Mouse (Mus musculus) embryonic facial prominence, embryonic 14.5 days (tissue): ENCODE results near the gene Slc15a4. TPM values are rescaled to one million over a fixed set of nuclear protein-coding genes. Genes with fewer than 3 reads are reported as not detected.

Experiments used
- ATAC-seq: fragments of 200-750 bp; cut with Nextera tagmentation; 2 replicates; pipeline ENCODE4 v1.8.0; 2017; ENCODE audit warnings: low read depth, moderate number of reproducible peaks, moderate TSS enrichment
- DNase-seq: peaks from one replicate; pipeline ENCODE4 v3.0.0-alpha.2; 2015; ENCODE audit warnings: low spot score
- H3K27ac ChIP-seq: fragments of 300-500 bp; sonication (generic); replicated peaks from 2 replicates; pipeline ENCODE4 v1.5.1; 2014; ENCODE audit warnings: low read depth, mild to moderate bottlenecking, low read length, moderate library complexity
- H3K27me3 ChIP-seq: fragments of 300-500 bp; sonication (generic); replicated peaks from 2 replicates; pipeline ENCODE4 v1.6.1; 2014; ENCODE audit warnings: low read length; ENCODE audit not compliant: control insufficient read depth, insufficient read depth
- H3K36me3 ChIP-seq: fragments of 300-500 bp; sonication (generic); 2 replicates; pipeline ENCODE4 v1.6.1; 2014; ENCODE audit warnings: low read length, mixed read lengths; ENCODE audit not compliant: control insufficient read depth, insufficient read depth
- H3K4me1 ChIP-seq: fragments of 300-500 bp; sonication (generic); 2 replicates; pipeline ENCODE4 v1.6.1; 2014; ENCODE audit warnings: antibody characterized with exemption, low read length; ENCODE audit not compliant: control insufficient read depth, insufficient read depth
- H3K4me2 ChIP-seq: fragments of 300-500 bp; sonication (generic); 2 replicates; pipeline ENCODE4 v1.6.1; 2014; ENCODE audit warnings: low read depth, mild to moderate bottlenecking, low read length, moderate library complexity, mixed read lengths
- H3K4me3 ChIP-seq: fragments of 300-500 bp; sonication (generic); 2 replicates; pipeline ENCODE4 v1.5.1; 2014; ENCODE audit warnings: low read depth, mild to moderate bottlenecking, low read length
- H3K9ac ChIP-seq: fragments of 300-500 bp; sonication (generic); 2 replicates; pipeline ENCODE4 v1.6.1; 2014; ENCODE audit warnings: low read depth, mild to moderate bottlenecking, low read length, moderate library complexity, mixed read lengths
- H3K9me3 ChIP-seq: fragments of 300-500 bp; sonication (generic); 2 replicates; pipeline ENCODE4 v1.6.1; 2016; ENCODE audit warnings: low read length; ENCODE audit not compliant: control insufficient read depth
- WGBS: fragments of 180-500 bp; shearing (Covaris S2); extraction: QIAGEN DNeasy Blood & Tissue Kit; methylation state at CpG from one replicate; pipeline ENCODE4 v1.1.7; 2014; 5-methylcytosine and 5-hydroxymethylcytosine counted together
- polyA plus RNA-seq: library from polyadenylated mRNA; unstranded; fragments of >200 nt; fragmentation: Nextera tagmentation; extraction: Ambion mirVana; gene quantifications from 2 replicates; pipeline ENCODE4 v1.2.1, GENCODE M21; 2014

Gene Slc15a4
- polyA plus RNA-seq, 1 experiment from 2014 or later, result 18.5 TPM

DNA sequence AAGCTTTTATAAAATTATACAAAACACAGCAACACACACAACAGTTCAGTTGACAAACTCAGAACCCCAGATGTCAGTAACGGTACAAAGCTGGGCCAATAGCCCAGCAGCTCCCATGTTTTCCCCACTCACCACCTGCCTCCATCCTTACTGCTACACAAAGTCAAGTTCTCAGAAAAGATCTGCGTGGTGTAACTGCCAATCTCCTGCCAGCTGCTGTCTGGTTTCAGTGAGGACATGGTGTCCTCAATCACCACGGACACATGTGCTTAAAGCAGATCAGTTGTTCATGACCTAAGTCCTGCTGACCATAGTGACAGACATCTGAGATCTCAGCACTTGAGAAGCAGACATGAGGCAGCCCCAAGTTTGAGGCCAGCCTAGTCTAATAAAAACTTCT is 37.0 kb downstream of the Slc15a4 start:
- no peak overlapping the region for H3K4me2 ChIP-seq
- ATAC-seq, result no peak
- no peak for DNase-seq

DNA sequence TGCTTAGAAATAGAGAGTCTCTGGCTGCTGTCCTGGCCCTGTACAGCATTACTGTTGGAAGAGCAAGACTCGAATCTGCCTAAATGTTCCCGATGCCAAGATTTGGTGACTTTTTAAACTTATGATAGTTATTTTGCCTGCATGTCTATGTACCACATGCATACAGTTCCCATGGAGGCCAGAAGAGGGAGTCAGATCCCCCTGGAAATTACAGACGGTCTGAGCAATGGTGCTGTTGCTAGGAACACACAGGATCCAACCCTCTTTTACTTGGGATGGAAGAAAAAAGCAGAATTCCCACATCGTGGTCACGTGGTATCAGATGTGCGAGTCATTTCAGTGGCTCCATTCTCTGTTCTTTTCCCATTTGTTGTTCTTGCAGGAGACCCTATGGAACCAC is 39.8 kb downstream of the Slc15a4 start:
- DNase-seq, result no peak
- no peaks in the 10 kb centered on the region for H3K27me3 ChIP-seq
- WGBS, result 79% methylated on average over 6 of the region's 6 CpGs

More for the DNA sequence above, 37.0 kb downstream of the Slc15a4 start:
- Histone ChIP-seq H3K4me1 (no peaks in the 10 kb centered on the region), H3K36me3 (peaks cover 87% of the 10 kb centered on the region), H3K9me3 (no peaks in the 10 kb centered on the region), H3K27ac (no peak overlapping the region), H3K4me3 (no peak overlapping the region), H3K27me3 (no peaks in the 10 kb centered on the region), H3K9ac (no peak overlapping the region)
- 85% methylated on average over 3 of the region's 3 CpGs for WGBS

GRCm38 (mm10) chr5:127592406-127592805 is 40.3 kb downstream of the Slc15a4 start:
- WGBS, result 78% methylated on average over 5 of the region's 5 CpGs
- ATAC-seq, result no peak
- H3K4me2 ChIP-seq, result no peak overlapping the region
- H3K27me3 ChIP-seq, result no peaks in the 10 kb centered on the region
- H3K27ac ChIP-seq, result no peak overlapping the region
- no peak overlapping the region for H3K4me3 ChIP-seq
- H3K36me3 ChIP-seq, result peaks cover 59% of the 10 kb centered on the region
- no peak for DNase-seq
- H3K9ac ChIP-seq, result no peak overlapping the region
- no peaks in the 10 kb centered on the region for H3K4me1 ChIP-seq
- H3K9me3 ChIP-seq, result no peaks in the 10 kb centered on the region

More for the DNA sequence above, 39.8 kb downstream of the Slc15a4 start:
- H3K9me3 ChIP-seq, result no peaks in the 10 kb centered on the region
- no peak overlapping the region for H3K27ac ChIP-seq
- H3K4me1 ChIP-seq, result no peaks in the 10 kb centered on the region
- ATAC-seq, result no peak
- peaks cover 63% of the 10 kb centered on the region for H3K36me3 ChIP-seq
- no peak overlapping the region for H3K4me2 ChIP-seq
- no peak overlapping the region for H3K4me3 ChIP-seq
- H3K9ac ChIP-seq, result no peak overlapping the region

DNA sequence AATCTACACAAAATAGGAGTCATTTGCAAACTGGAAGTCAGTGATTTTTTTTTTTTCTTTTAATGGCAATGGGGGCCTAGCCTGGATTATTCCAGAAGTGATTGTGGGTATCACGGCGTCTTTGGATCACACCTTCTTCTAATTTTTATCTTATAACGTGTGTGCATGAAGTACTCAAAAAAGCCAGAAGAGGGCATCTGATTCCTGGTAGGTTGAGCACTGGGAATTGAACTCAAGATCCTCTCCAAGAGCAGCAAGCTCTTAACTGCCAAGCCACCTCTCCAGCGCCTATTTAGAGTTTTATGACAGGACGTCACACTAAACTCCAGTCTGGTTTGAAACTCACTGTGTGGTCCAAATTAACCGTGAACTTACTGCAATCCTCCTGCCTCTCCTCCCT is 44.8 kb downstream of the Slc15a4 start:
- Histone ChIP-seq H3K9ac (no peak overlapping the region), H3K4me2 (no peak overlapping the region), H3K4me1 (no peaks in the 10 kb centered on the region), H3K27me3 (no peaks in the 10 kb centered on the region), H3K27ac (no peak overlapping the region), H3K36me3 (0 out of 2 replicates have a peak, but pooled peaks cover 13% of the 10 kb centered on the region), H3K4me3 (no peak overlapping the region), H3K9me3 (no peaks in the 10 kb centered on the region)
- WGBS, result 74% methylated on average over 6 of the region's 6 CpGs
- DNase-seq (no peak), ATAC-seq (no peak)

- Histone ChIP-seq H3K9ac (no peak overlapping the region), H3K9me3 (no peaks in the 10 kb centered on the region), H3K27me3 (no peaks in the 10 kb centered on the region), H3K36me3 (no peaks in the 10 kb centered on the region), H3K27ac (no peak overlapping the region), H3K4me3 (no peak overlapping the region), H3K4me1 (no peaks in the 10 kb centered on the region), H3K4me2 (no peak overlapping the region)
- no peak for ATAC-seq
- DNase-seq, result no peak
- WGBS, result 85% methylated on average over 8 of the region's 8 CpGs
These were observed 49.0 kb downstream of the Slc15a4 start for GRCm38 (mm10) chr5:127583658-127584057.

DNA sequence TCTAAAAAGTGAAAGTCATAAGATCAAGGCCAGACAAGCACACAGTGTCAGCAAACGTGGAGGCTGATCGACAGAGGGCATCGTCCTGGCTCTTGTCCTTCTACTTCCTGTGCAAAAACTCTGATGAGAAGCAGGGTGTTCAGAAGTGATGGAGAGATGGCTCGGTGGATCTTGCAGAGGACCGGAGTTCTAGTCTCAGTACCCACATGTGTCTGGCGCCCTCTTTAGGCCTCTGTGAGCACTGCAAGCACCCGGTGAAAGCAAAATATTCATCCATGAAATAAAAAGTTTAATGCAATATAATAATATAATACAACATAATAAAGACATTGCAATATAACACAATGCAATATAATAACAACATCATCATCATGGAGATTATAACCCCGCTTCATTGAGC is 55.3 kb downstream of the Slc15a4 start:
- ATAC-seq (no peak), DNase-seq (no peak)
- no peaks in the 10 kb centered on the region for H3K36me3 ChIP-seq

DNA sequence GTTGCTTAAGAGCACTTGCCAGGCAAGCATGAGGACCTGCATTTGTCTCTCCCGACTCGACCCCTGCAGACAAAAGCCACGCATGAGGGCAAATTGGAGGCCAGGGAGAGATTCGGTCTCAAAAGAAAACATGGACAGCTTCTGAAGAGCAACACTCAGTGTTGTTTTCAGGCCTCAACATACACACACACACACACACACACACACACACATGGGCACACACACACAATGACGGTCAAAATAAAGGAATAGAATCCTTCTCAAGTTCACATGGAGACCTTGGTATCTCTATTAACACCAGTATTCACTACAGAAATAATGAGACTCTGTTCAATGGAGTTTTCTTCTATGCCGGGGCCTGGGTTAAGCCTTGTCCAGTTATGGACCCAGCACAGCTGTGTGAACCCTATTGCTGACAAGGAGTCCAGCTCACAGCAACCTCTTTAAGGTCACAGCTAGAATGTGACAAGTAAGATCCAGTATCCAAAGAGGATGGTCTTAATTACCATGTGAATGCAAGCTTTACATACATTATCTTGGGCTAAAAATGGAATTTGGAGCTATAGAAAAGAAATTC is 65.4 kb downstream of the Slc15a4 start:
- H3K36me3 ChIP-seq, result peaks cover 15% of the 10 kb centered on the region
- no peak overlapping the region for H3K27ac ChIP-seq
- no peaks in the 10 kb centered on the region for H3K9me3 ChIP-seq
- no peak overlapping the region for H3K4me2 ChIP-seq
- no peak overlapping the region for H3K9ac ChIP-seq
- H3K27me3 ChIP-seq, result no peaks in the 10 kb centered on the region
- no peak for DNase-seq
- no peak overlapping the region for H3K4me3 ChIP-seq
- 78% methylated on average over 6 of the region's 6 CpGs for WGBS
- no peaks in the 10 kb centered on the region for H3K4me1 ChIP-seq
- ATAC-seq, result no peak

More for the DNA sequence above, 55.3 kb downstream of the Slc15a4 start:
- H3K4me3 ChIP-seq, result no peak overlapping the region
- no peaks in the 10 kb centered on the region for H3K27me3 ChIP-seq
- WGBS, result 54% methylated on average over 8 of the region's 8 CpGs
- no peak overlapping the region for H3K4me2 ChIP-seq
- no peak overlapping the region for H3K27ac ChIP-seq
- H3K4me1 ChIP-seq, result no peaks in the 10 kb centered on the region
- H3K9ac ChIP-seq, result no peak overlapping the region
- H3K9me3 ChIP-seq, result no peaks in the 10 kb centered on the region

DNA sequence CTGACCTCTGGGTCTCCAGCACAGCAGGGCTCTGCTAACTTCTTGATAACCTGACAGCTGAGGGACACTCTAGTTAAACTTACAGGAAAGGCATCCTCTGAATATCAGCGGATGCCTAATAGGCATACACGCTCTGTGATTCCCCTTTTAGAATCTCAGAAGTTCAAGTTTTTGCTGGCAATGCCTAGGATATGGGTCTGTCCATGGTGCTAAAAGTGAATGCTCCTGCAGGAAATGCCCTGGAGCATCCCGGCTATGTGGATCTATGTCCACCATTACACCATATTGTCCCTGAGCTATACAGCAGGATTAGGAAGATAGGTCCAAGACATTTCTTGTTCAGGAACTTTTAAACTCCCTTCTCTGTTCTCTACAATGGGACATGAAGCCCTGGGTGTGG is 71.6 kb downstream of the Slc15a4 start:
- Histone ChIP-seq H3K27me3 (no peaks in the 10 kb centered on the region), H3K9me3 (no peaks in the 10 kb centered on the region), H3K9ac (no peak overlapping the region), H3K4me2 (no peak overlapping the region), H3K4me3 (no peak overlapping the region), H3K36me3 (peaks cover 15% of the 10 kb centered on the region), H3K4me1 (no peaks in the 10 kb centered on the region), H3K27ac (no peak overlapping the region)
- no peak for ATAC-seq
- WGBS, result 77% methylated on average over 3 of the region's 3 CpGs
- DNase-seq, result no peak

DNA sequence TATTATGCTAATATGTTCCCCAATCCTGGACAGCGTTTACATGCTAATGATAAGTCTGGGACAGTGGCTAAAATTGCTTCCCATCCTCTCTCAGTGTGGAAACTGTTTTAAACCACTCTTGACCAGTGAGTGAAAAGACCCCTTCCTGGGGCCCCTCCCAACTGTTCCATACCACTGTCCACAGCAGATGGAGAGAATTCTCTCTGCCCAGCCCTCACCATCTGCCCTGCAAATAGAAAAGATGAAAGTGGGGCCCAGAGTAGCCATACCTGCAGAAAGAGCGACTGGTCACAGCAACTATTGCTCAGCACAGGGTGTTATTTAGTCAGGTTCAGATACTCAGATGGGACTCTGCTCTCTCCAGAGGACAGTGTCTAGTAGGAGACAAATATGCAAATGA is 84.6 kb downstream of the Slc15a4 start:
- Histone ChIP-seq H3K27me3 (no peaks in the 10 kb centered on the region), H3K9me3 (no peaks in the 10 kb centered on the region), H3K4me3 (no peak overlapping the region), H3K4me2 (no peak overlapping the region), H3K36me3 (no peaks in the 10 kb centered on the region; the same call in 1 of the 2 replicates), H3K4me1 (no peaks in the 10 kb centered on the region), H3K9ac (no peak overlapping the region), H3K27ac (no peak overlapping the region)
- WGBS, result 82% methylated on average over 2 of the region's 2 CpGs
- DNase-seq (no peak), ATAC-seq (no peak)
